Mouse (Mus musculus): ENCODE data around the gene Catip. TPM values are rescaled to one million over a fixed set of nuclear protein-coding genes. Genes with fewer than 3 reads are reported as not detected.
A peak's percentile ranks its signal among the peaks of the same experiment; 100 is the strongest.

Catip gene
- polyA plus RNA-seq, 1 experiment from 2014 or later: 0.73 TPM

DNA sequence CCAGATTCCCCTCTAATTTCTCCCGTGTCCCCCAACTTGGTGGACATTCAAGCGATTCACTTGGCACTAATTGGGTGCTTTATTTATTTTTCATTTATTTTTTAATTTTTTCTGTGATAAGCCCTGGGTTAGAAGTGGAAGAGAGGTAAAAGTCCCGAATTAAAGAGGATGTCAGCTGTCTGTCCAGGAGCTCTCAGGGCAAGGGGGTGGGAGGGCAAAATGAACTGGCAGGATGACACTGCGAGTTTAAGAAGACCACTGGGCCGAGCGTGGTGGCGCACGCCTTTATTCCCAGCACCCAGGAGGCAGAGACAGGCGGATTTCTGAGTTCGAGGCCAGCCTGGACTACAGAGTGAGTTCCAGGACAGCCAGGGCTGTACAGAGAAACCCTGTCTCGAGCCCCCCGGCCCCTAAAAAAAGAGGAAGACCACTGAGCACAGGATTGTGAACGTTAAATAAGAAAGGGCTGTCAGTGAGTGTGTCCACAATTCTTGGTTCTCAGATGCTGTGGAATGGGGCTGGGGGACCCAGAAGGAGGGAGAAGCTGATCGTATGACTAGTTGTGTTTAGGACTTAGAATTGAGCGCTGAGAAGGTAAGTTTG is 25.6 kb downstream of the Catip start:
- H3K9me3 ChIP-seq: no peaks in the 10 kb centered on the region
- H3K4me1 ChIP-seq (replicated peaks): peaks cover 32% of the 10 kb centered on the region
- peak overlapping the region; percentile 59 for H3K4me2 ChIP-seq
- peak overlapping the region; percentile 96 for H3K27ac ChIP-seq (replicated peaks)
- peak overlapping the region; percentile 75 for H3K9ac ChIP-seq
- H3K4me3 ChIP-seq: peak overlapping the region; percentile 61
- peaks cover 15% of the 10 kb centered on the region for H3K27me3 ChIP-seq
- 55% methylated on average over 15 of the region's 15 CpGs for WGBS
- ATAC-seq (ENCODE audit: low read depth): no peak
- no peaks in the 10 kb centered on the region for H3K36me3 ChIP-seq

DNA sequence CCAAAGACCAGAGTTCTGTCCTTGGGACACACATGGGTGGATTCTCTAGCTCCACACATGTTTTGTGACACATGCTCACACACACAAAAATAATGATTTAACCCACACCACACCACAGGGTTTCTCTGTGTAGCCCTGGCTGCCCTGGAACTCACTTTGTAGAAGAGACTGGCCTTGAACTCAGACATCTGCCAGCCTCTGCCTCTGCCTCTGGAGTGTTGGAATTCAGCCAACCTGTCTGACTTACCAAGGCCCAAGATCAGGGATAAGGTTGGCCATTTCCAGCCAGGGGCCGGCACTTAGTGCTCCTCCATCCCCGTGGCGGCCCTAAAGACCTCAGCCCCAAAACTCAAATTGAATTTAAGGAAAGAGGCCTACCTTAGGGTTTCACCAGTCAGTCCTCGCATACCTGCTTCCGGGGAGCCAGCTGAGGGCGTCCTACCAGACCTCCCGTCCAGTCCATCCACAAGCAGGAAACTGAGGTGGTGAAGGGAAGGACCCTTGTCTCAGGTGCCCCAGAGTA is 26.6 kb downstream of the Catip start:
- Histone ChIP-seq H3K9me3 (no peaks in the 10 kb centered on the region), H3K4me2 (no peak overlapping the region), H3K4me3 (no peak overlapping the region), H3K4me1 (replicated peaks) (peaks cover 42% of the 10 kb centered on the region), H3K36me3 (no peaks in the 10 kb centered on the region), H3K27ac (replicated peaks) (no peak overlapping the region), H3K9ac (no peak overlapping the region), H3K27me3 (peaks cover 15% of the 10 kb centered on the region)
- 80% methylated on average over 7 of the region's 7 CpGs for WGBS
- no peak for ATAC-seq (ENCODE audit: low read depth)

DNA sequence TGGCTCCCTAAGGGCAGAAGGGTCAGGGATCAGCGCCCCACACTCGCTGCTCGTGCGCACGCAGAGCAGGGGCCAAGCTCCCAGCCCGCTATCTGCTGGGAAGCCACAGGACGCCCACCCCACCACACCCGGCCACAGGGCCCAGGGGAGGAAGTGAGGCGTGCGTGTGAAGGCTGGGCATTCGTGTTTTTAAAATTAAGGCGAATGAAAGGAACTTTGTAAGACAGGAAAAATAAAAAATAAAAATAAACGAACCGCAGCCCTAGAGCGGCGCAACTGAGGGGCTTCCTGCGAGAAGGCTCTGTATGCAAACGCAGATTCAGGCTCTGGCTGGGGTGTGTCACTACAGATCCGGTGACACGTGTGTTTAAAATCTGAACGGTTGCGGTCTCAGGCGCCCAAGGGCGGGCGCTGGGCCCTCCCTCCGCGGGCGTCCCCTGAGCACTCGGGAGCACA is 28.0 kb downstream of the Catip start:
- Histone ChIP-seq H3K9ac (no peak overlapping the region; the same call in 1 of the 2 replicates), H3K4me2 (peak overlapping the region; percentile 95), H3K27ac (replicated peaks) (no peak overlapping the region), H3K36me3 (peaks cover 12% of the 10 kb centered on the region), H3K4me1 (replicated peaks) (peaks cover 46% of the 10 kb centered on the region), H3K9me3 (no peaks in the 10 kb centered on the region), H3K27me3 (peaks cover 15% of the 10 kb centered on the region), H3K4me3 (peak overlapping the region; percentile 15; the same call in 1 of the 2 replicates)
- no peak for ATAC-seq (ENCODE audit: low read depth)
- WGBS: 6% methylated on average over 29 of the region's 29 CpGs

DNA sequence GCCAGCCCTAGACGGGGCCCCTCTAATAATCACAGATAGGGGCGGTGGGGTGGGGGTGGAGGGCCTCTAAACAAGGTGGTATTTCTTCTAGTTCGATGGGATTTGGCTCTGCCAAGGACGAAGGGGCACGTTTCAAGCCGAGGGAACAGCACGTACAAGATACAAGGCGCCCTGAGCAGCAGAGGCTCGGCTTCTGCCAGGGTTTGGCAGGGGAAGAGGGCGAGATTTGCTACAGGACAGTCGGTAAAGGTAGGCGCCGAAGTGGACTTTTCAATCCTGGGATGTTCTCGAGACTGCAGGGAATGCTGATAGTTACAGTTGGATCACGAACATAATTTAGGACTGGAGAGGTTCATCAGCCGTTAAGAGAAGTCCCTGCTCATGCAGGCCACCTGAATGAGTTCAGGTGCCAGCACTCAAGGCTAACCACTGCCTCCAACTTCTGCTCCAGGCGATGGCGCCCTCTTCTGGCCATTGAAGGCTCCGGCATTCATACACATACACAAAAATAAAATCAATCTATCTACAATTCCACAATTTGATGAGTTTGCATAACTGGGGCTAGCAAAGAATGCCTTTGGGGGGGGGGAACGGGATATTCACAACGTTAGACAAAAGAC is 28.5 kb downstream of the Catip start:
- H3K36me3 ChIP-seq: peaks cover 18% of the 10 kb centered on the region
- H3K27me3 ChIP-seq: peaks cover 15% of the 10 kb centered on the region
- peak overlapping the region; percentile 93; the same call in 1 of the 2 replicates for H3K4me3 ChIP-seq
- no peaks in the 10 kb centered on the region for H3K9me3 ChIP-seq
- H3K27ac ChIP-seq (replicated peaks): 0 out of 2 replicates have a peak overlapping the region, but pooled peaks have one; percentile 1
- no peak for ATAC-seq (ENCODE audit: low read depth)
- no peak overlapping the region; the same call in 1 of the 2 replicates for H3K9ac ChIP-seq
- peaks cover 46% of the 10 kb centered on the region for H3K4me1 ChIP-seq (replicated peaks)
- H3K4me2 ChIP-seq: peak overlapping the region; percentile 95
- WGBS: 7% methylated on average over 21 of the region's 21 CpGs

DNA sequence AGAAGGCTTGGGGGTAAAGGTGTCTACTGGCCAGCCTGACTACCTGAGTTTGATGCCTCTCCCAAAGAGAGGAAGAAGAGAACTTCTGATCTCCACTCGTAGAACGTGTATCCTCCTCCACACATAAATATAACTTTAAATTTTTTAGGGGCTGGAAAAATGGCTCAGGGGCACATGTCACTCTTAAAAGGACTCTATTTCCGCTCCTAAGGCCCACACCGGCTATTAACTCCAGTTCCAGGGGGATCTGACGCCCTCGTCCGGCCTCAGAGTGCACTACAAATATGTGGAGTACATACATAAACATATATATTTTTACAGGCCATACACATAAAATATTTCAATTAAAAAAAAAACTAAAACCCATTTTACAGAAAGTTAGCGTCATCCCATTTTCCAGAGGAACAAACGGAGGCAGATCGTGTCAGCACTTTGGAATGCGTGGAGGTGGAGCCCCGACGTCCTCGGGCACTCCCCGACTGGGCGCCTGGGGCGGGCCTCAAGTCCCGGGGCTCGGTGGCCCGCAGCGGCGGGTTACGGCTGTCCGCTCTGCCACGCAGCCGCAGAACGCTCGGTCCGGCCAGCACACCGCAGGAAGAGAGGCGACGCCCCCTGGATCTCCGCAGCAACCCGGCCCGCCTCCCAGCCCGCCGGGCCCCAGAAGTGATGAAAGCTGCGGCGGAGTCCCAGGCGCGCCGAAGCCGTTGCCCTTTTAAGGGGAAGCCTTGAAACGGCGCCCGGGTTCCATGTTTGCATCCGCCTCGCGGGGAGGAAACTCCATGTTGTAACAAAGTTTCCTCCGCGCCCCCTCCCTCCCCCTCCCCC is 29.2 kb downstream of the Catip start, which contains the start of gene Ctdsp1:
Gene Ctdsp1, plus strand, starts transcription at position 586 of the 825 bp plus-strand sequence.
- Histone ChIP-seq H3K36me3 (peaks cover 19% of the 10 kb centered on the region), H3K4me3 (peak within 1 kb of the TSS; percentile 93), H3K4me1 (replicated peaks) (peaks cover 46% of the 10 kb centered on the region), H3K27ac (replicated peaks) (peak within 1 kb of the TSS; percentile 87), H3K4me2 (peak within 1 kb of the TSS; percentile 95), H3K9me3 (no peaks in the 10 kb centered on the region), H3K9ac (peak within 1 kb of the TSS; percentile 88), H3K27me3 (peaks cover 15% of the 10 kb centered on the region)
- ATAC-seq (ENCODE audit: low read depth): peak; percentile 80
- 2% methylated on average over 51 of the region's 51 CpGs for WGBS

DNA sequence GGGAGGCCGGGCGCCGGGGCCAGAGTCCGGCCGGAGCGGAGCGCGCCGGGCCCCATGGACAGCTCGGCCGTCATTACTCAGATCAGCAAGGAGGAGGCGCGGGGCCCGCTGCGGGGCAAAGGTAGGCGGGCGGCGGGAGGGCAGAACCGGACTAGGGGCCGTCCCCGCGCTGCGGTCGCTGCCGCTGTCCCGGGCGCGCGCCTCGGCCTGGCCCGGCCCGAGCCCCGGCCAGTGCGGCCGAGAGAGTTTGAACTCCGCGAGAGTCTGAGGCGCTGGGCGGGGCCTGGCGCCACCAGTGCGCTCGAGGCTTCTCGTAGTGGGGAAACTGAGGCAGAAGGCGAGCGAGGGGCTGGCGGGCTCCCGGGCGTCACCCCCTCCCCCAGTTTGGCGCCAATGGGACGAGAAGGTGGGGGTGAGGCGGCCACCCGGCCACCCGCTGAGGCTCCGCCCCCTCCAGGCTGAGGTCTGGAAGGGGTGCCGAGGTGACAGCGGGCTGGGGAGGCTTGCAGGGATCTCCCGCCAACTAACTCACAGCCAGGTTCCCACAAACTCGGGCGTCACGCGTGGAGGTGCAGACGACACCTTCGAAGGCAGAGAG is 30.0 kb downstream of the Catip start:
- Histone ChIP-seq H3K4me1 (replicated peaks) (peaks cover 48% of the 10 kb centered on the region), H3K9me3 (no peaks in the 10 kb centered on the region), H3K4me3 (peak overlapping the region; percentile 93), H3K9ac (peak overlapping the region; percentile 88), H3K4me2 (peak overlapping the region; percentile 95), H3K27me3 (peaks cover 15% of the 10 kb centered on the region), H3K36me3 (peaks cover 19% of the 10 kb centered on the region), H3K27ac (replicated peaks) (peak overlapping the region; percentile 87)
- under 1% methylated on average over 50 of the region's 63 CpGs for whole genome bisulfite sequencing
- peak; percentile 25 for ATAC-seq (ENCODE audit: low read depth)

DNA sequence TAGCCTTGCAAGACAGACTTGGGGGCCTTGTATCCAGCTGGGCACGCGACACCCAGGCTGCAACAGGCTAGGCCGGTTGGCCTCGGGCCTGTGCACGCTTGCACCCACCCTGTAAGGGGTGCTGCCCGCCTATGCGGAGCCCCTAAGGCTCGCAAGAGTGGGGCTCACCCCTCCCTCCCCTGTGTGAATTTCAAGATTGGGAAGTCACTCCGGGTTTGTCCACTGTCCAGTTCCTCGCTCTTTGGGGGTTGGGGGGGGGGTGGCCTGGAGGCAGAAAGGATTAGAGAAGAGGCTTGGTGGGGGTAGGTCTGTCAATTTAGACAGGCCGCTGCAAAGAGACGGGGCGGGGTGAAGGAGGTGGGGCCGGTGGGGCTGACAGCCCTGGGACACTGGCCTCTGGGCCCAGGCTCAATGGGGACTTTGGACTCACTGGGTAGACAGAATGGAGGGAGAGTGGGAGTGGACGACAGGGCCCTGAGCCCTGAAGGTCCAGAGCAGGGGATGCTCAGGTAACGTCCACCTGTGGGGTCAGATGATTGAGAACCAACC is 30.6 kb downstream of the Catip start:
- Histone ChIP-seq H3K27ac (replicated peaks) (peak overlapping the region; percentile 87), H3K4me3 (peak overlapping the region; percentile 93), H3K36me3 (peaks cover 19% of the 10 kb centered on the region), H3K9me3 (no peaks in the 10 kb centered on the region), H3K27me3 (peaks cover 15% of the 10 kb centered on the region), H3K4me1 (replicated peaks) (peaks cover 50% of the 10 kb centered on the region), H3K4me2 (peak overlapping the region; percentile 95), H3K9ac (peak overlapping the region; percentile 88)
- 2% methylated on average over 16 of the region's 16 CpGs for WGBS
- ATAC-seq (ENCODE audit: low read depth): peak; percentile 14; the same call in 1 of the 2 replicates

DNA sequence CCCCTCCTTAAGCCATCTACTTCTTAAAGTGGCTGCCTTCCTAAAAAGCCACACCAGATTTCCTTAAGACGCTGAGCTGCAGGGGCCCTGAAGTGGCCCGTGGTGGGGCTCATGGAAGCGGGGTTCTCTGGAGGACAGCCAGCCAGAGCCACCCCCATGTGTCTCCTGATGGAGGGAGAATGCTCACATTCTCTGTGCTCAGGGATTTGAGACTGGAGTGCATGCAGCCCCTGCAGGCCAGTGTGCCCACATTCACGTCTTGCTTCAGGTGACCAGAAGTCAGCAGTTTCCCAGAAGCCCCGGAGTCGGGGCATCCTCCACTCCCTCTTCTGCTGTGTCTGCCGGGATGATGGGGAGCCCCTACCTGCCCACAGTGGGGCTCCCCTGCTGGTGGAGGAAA is 31.1 kb downstream of the Catip start:
- no peak for ATAC-seq (ENCODE audit: low read depth)
- Histone ChIP-seq H3K27ac (replicated peaks) (0 out of 2 replicates have a peak overlapping the region, but pooled peaks have one; percentile 13), H3K4me1 (replicated peaks) (peaks cover 52% of the 10 kb centered on the region), H3K9me3 (no peaks in the 10 kb centered on the region), H3K9ac (peak overlapping the region; percentile 88), H3K4me2 (peak overlapping the region; percentile 95), H3K27me3 (peaks cover 15% of the 10 kb centered on the region), H3K36me3 (peaks cover 19% of the 10 kb centered on the region), H3K4me3 (peak overlapping the region; percentile 93)
- 53% methylated on average over 7 of the region's 7 CpGs for WGBS

DNA sequence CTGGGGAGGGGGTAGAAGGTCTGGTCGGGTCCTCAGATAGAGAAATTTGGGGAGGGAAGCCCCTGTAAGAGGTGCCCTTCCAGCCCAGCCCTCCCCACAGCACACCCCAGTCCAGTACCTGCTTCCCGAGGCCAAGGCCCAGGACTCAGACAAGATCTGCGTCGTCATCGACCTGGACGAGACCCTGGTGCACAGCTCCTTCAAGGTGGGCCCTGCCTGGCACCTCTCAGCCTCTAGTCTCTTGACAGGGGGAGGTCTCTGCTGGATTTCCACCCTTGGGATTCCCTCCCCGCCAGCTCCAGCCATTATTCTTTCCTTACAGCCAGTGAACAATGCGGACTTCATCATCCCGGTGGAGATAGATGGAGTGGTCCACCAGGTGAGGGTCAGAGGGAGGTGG is 31.8 kb downstream of the Catip start:
- Histone ChIP-seq H3K9ac (no peak overlapping the region), H3K4me1 (replicated peaks) (peaks cover 55% of the 10 kb centered on the region), H3K4me2 (no peak overlapping the region; the same call in 1 of the 2 replicates), H3K9me3 (no peaks in the 10 kb centered on the region), H3K36me3 (peaks cover 19% of the 10 kb centered on the region), H3K27ac (replicated peaks) (no peak overlapping the region), H3K27me3 (peaks cover 10% of the 10 kb centered on the region), H3K4me3 (no peak overlapping the region)
- no peak for ATAC-seq (ENCODE audit: low read depth)
- 90% methylated on average over 9 of the region's 9 CpGs for WGBS

DNA sequence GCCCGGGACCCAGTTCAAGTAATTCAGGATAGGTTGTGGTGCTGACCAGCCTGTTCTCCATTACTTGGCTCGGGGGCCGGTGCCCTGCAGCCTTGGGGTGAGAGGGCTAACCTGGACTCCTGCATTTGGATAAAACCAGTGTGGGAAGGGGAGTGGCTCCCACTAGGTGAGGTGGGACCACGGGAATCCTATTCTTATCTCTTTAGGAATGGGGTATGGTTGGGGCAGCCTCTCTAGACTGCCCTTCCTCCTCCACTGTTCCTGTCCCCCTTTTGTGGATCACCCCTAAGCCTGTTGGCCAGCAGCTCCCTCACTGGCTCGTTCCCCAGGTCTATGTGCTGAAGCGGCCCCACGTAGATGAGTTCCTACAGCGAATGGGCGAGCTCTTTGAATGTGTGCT is 32.4 kb downstream of the Catip start:
- no peak overlapping the region for H3K4me3 ChIP-seq
- no peak for ATAC-seq (ENCODE audit: low read depth)
- no peaks in the 10 kb centered on the region for H3K9me3 ChIP-seq
- H3K27ac ChIP-seq (replicated peaks): no peak overlapping the region
- H3K4me2 ChIP-seq: no peak overlapping the region
- H3K9ac ChIP-seq: no peak overlapping the region
- 91% methylated on average over 9 of the region's 9 CpGs for WGBS
- peaks cover 19% of the 10 kb centered on the region for H3K36me3 ChIP-seq
- peaks cover 55% of the 10 kb centered on the region for H3K4me1 ChIP-seq (replicated peaks)
- peaks cover 5% of the 10 kb centered on the region for H3K27me3 ChIP-seq

DNA sequence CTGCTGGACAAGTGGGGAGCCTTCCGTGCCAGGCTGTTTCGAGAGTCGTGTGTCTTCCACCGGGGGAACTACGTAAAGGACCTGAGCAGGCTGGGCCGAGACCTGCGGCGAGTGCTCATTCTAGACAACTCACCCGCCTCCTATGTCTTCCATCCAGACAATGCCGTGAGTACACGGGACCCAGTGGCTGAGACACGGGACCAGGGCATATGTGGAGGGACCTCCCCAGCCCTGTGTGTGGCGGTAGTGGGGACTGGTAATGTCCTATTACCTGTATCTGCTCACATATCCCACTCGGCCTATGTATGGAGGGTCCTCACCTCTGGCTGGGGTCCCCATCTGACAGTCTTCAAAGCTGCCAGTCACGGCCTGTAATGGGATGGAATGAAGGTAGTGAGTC is 33.0 kb downstream of the Catip start:
- no peak overlapping the region for H3K4me2 ChIP-seq
- H3K9me3 ChIP-seq: no peaks in the 10 kb centered on the region
- peaks cover 49% of the 10 kb centered on the region for H3K4me1 ChIP-seq (replicated peaks)
- H3K4me3 ChIP-seq: no peak overlapping the region
- H3K36me3 ChIP-seq: peaks cover 19% of the 10 kb centered on the region
- no peaks in the 10 kb centered on the region; the same call in 1 of the 2 replicates for H3K27me3 ChIP-seq
- ATAC-seq (ENCODE audit: low read depth): no peak
- WGBS: 93% methylated on average over 15 of the region's 15 CpGs
- no peak overlapping the region for H3K9ac ChIP-seq
- H3K27ac ChIP-seq (replicated peaks): no peak overlapping the region

Data from neural tube, embryonic 13.5 days (tissue).